Mouse (Mus musculus): Measurements from ENCODE around the gene Wdr70.

DNA sequence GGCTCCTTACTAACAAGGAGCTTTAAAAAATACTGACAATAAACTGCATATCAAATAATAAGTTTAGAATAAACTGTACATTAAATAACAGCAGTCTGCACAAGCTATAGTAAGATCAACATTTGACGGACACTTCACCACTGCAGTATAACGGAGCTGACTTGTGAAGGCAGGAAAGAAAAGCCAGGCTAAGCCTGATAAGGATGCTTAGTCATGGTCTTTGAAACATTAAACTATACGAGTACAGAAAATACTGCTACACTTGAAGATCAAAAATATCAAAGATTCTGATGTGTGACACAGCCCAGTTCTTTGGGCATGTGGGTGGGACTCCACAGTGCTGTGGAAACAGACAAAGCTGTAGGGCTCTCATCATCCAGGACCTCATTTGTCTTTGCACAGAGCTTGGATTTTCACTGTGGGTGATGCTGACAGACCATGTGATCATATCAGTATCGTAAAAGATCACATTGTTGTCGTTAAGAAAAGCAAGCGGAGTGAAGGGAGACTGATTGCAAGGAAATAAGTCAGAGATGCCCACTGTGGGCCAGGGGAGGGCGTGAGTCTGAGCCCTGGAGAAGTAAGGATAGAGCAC lies 163.3 kb downstream of the Wdr70 start:
- no peak for TF ChIP-seq POLR2A (IDR thresholded peaks at IDR 0.05; ENCODE audit: borderline replicate concordance, insufficient read depth, low read length)
- no peak for TF ChIP-seq CTCF (IDR thresholded peaks at IDR 0.05; ENCODE audit: borderline replicate concordance, insufficient read depth, low read depth, low read length)

Measured in cerebellum, adult 2 months (tissue).